Mouse (Mus musculus) testis, adult 2 months (tissue): ENCODE measurements at regions not wholly inside any gene's neighbourhood (a gene's known extent, or its start where the extent isn't known, plus 50 kb on each side); places are given as distances from the start of the nearest gene placed in this dataset.

Experiments used
- CTCF ChIP-seq: fragments of 200-500 bp; IDR thresholded peaks from 2 replicates; pipeline ENCODE4 v1.5.1; 2012; ENCODE audit warnings: low read depth, mild to moderate bottlenecking, inconsistent platforms, low read length, moderate library complexity; ENCODE audit not compliant: control insufficient read depth, insufficient read depth, insufficient replicate concordance
- POLR2A ChIP-seq: fragments of 200-500 bp; IDR thresholded peaks from 2 replicates; pipeline ENCODE4 v1.6.1; 2012; ENCODE audit warnings: low read depth, mild to moderate bottlenecking, inconsistent platforms, low read length, moderate library complexity; ENCODE audit not compliant: control insufficient read depth

DNA sequence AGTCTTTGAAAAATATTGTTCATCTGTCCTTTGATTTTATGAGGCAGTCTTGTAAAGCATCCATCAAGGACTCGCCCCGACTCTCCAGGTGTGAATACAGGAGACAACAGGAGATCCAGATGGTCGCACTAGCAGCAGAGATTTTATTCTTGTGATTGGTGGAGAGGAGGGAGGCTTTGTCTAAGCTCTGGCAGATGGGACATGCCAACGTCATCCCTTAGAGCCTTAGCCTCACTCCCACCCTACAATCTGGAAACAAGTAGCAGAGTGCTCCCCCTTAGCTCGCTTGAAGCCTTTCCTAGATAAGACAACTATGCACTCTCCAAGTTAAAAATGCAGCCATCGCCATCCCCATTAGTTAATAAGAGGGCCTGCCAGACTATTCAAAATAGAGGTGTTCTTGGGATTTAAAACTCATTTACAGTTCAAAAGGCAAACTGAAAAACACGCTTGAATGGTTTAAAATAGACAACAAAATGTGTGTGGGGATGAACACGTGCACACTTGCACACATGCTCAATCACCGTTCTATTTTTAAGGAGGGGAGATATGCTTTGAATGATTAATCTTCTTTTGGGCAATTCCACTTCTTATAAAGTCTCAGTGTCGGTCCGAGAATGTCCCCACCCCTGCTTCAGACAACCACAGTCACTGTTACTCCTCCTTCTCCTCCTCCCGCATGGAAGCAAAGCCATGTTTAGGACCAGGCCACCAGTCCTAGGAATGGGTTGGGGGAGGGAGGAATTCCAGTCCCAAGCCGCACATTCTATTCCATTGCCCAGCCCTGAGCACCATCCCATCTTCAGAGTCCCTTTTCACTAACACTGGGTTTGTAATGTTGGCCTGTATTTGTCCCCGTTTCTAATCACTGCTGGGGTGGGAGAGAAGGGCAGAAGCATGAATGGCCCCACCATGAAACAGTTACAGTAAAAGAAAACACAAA lies 61.5 kb upstream of the Egln3 start:
- no peak for TF ChIP-seq CTCF
- TF ChIP-seq POLR2A = no peak
